ENCODE assay signal across 21 mouse cellular contexts in the genomic region with DNA sequence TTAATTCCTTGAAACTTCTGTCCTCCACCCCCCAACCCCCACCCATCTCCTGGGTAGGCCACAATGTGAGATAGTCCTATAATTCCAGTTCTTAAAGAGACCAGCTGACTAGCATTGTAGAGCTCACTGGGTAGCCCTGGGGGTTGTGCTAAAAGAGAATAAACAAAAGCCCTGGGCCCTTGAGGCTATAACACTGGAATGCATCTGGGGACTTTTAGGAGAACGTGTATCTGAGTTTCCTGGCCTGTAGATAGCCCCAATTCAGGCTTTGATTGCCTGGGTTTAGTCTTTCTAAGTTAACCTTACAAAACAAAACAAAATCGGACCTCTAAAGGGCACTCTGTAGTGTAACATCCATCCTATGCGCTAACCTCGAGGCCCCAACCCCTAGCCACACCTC.
"Had no signal": no experiment of that assay in that cellular context is flagged by ENCODE, and none has a peak within 500 bp of the region (broad histone marks: within the 10 kb centered on the region; RNA-seq: fewer than 3 reads in every experiment).

No protein-coding gene starts in this region.

- H3K4me3 ChIP-seq: lung, embryonic 15.5 days; midbrain, embryonic 10.5 days; midbrain, embryonic 12.5 days; myocyte; neural tube, embryonic 13.5 days; neural tube, embryonic 15.5 days; stomach, embryonic 15.5 days had no signal

- H3K36me3 ChIP-seq: lung, embryonic 15.5 days; midbrain, embryonic 10.5 days; midbrain, embryonic 12.5 days; neural tube, embryonic 13.5 days; neural tube, embryonic 15.5 days; stomach, embryonic 15.5 days had no signal

- DNase-seq: liver, postnatal 0 days; lung, adult 2 months; lung, postnatal 14 days; lung, postnatal 36 days; midbrain, embryonic 14.5 days; retina, postnatal 1 day; right cerebral cortex, postnatal 14 days; thymus, adult 2 months; thymus, postnatal 25 days; thymus, postnatal 4 days had no signal

- H3K4me2 ChIP-seq: lung, embryonic 15.5 days; midbrain, embryonic 12.5 days; neural tube, embryonic 13.5 days; neural tube, embryonic 15.5 days; stomach, embryonic 15.5 days had no signal

- H3K27me3 ChIP-seq: lung, embryonic 15.5 days; midbrain, embryonic 12.5 days; neural tube, embryonic 13.5 days; neural tube, embryonic 15.5 days; stomach, embryonic 15.5 days had no signal

- H3K4me1 ChIP-seq: lung, embryonic 15.5 days; neural tube, embryonic 13.5 days; neural tube, embryonic 15.5 days; stomach, embryonic 15.5 days had no signal

- H3K27ac ChIP-seq: lung, embryonic 15.5 days; macrophage; midbrain, embryonic 12.5 days; neural tube, embryonic 13.5 days; neural tube, embryonic 15.5 days; stomach, embryonic 15.5 days; stomach, postnatal 0 days had no signal

- ATAC-seq: liver, postnatal 0 days; lung, postnatal 0 days; midbrain, embryonic 16.5 days had no signal

- H3K9ac ChIP-seq: liver, postnatal 0 days; lung, embryonic 15.5 days; midbrain, embryonic 12.5 days; neural tube, embryonic 13.5 days; neural tube, embryonic 15.5 days; stomach, embryonic 15.5 days had no signal

- H3K9me3 ChIP-seq: lung, embryonic 15.5 days; midbrain, embryonic 10.5 days; midbrain, embryonic 12.5 days; neural tube, embryonic 13.5 days; neural tube, embryonic 15.5 days; stomach, embryonic 15.5 days had no signal
